Mouse (Mus musculus) heart, embryonic 14.5 days (tissue): ENCODE measurements at regions not wholly inside any gene's neighbourhood (a gene's known extent, or its start where the extent isn't known, plus 50 kb on each side); places are given as distances from the start of the nearest gene placed in this dataset. TPM values are rescaled to one million over a fixed set of nuclear protein-coding genes. Genes with fewer than 3 reads are reported as not detected.

Experiments
- ATAC-seq: fragments of 200-750 bp; cut with Nextera tagmentation; 2 replicates; pipeline ENCODE4 v1.8.0; 2017; ENCODE audit warnings: low read depth, moderate TSS enrichment; ENCODE audit not compliant: insufficient number of reproducible peaks, insufficient read depth, low FRiP score
- H3K27ac ChIP-seq, 2 experiments: fragments of 200-500 bp in 1 of 2; fragments of 300-500 bp in 1 of 2; sonication (generic) in 1 of 2; replicated peaks in 1 of 2; 2 replicates each; pipeline ENCODE4 v1.5.1; 2012 to 2014; ENCODE audit warnings: low read depth in 2 of 2, low read length in 2 of 2, control low read depth in 1 of 2, mild to moderate bottlenecking in 1 of 2, mixed read lengths in 1 of 2; ENCODE audit not compliant: control insufficient read depth in 1 of 2, insufficient read depth in 1 of 2
- H3K27me3 ChIP-seq: fragments of 300-500 bp; sonication (generic); 2 replicates; pipeline ENCODE4 v1.6.1; 2014; ENCODE audit warnings: mild to moderate bottlenecking, low read length, control low read depth; ENCODE audit not compliant: control insufficient read depth, insufficient read depth
- H3K36me3 ChIP-seq: fragments of 300-500 bp; sonication (generic); 2 replicates; pipeline ENCODE4 v1.6.1; 2014; ENCODE audit warnings: mild to moderate bottlenecking, control low read depth, low read length, mixed read lengths; ENCODE audit not compliant: control insufficient read depth, insufficient read depth
- H3K4me1 ChIP-seq, 2 experiments: fragments of 200-500 bp in 1 of 2; fragments of 300-500 bp in 1 of 2; sonication (generic) in 1 of 2; 2 replicates each; pipeline ENCODE4 v1.6.1; 2012 to 2014; ENCODE audit warnings: low read length in 2 of 2, control low read depth in 1 of 2, mixed read lengths in 1 of 2; ENCODE audit not compliant: control insufficient read depth in 2 of 2, insufficient read depth in 2 of 2
- H3K4me2 ChIP-seq: fragments of 300-500 bp; sonication (generic); 2 replicates; pipeline ENCODE4 v1.6.1; 2014; ENCODE audit warnings: mild to moderate bottlenecking, low read length
- H3K4me3 ChIP-seq, 2 experiments: fragments of 200-500 bp in 1 of 2; fragments of 300-500 bp in 1 of 2; sonication (generic) in 1 of 2; 2 replicates each; pipeline ENCODE4 v1.5.1; 2012 to 2014; ENCODE audit warnings: low read length in 2 of 2, mild to moderate bottlenecking in 2 of 2, control low read depth in 1 of 2, low read depth in 1 of 2, moderate library complexity in 1 of 2; ENCODE audit not compliant: control insufficient read depth in 1 of 2, insufficient read depth in 1 of 2
- H3K9ac ChIP-seq: fragments of 300-500 bp; sonication (generic); 2 replicates; pipeline ENCODE4 v1.6.1; 2014; ENCODE audit warnings: mild to moderate bottlenecking, low read length
- H3K9me3 ChIP-seq: fragments of 300-500 bp; sonication (generic); 2 replicates; pipeline ENCODE4 v1.6.1; 2016; ENCODE audit warnings: low read length, control low read depth; ENCODE audit not compliant: control insufficient read depth
- WGBS: fragments of 180-500 bp; shearing (Covaris S2); extraction: QIAGEN DNeasy Blood & Tissue Kit; methylation state at CpG from one replicate; pipeline ENCODE4 v1.1.7; 2014; 5-methylcytosine and 5-hydroxymethylcytosine counted together
- microRNA-seq: library from miRNA; unstranded; fragments of <30 nt; microRNA quantifications from one replicate; pipeline ENCODE4, GENCODE M21; 2016

DNA sequence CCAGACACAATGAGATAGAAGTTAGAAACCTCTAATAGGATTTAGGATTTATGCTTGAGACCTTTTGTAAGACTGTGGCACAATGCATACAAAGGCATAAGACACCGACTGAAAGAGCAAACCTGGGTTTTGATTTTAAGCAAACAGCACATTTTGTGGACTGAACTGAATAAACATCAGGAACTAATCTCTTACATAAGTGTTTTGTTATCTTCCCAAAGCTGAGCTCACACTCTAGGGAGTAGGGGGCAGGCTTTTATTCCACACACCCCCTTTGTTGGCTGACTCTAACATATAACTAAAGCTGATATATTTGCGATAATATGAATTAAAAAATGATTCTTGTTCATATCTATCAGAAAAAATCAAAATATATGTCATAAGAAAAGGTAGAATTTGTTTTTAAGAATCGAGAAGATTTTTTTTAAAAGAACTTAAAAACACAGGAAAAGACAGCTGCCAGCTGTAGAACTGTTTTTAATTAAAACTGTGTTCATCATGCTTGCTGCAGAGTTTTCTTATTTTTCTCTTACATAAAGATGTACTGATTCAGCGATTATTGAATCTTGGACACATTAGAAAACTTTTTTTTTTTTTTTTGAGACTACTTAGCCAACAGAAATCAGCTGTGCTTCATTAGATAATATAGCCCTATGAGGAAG, 56.2 kb upstream of the Dcn start:
- H3K9me3 ChIP-seq: no peaks in the 10 kb centered on the region
- no peaks in the 10 kb centered on the region for H3K36me3 ChIP-seq
- no peak overlapping the region for H3K4me2 ChIP-seq
- H3K9ac ChIP-seq: no peak overlapping the region
- no peaks in the 10 kb centered on the region for H3K4me1 ChIP-seq
- H3K27me3 ChIP-seq: no peaks in the 10 kb centered on the region
- H3K4me3 ChIP-seq: no peak overlapping the region
- 56% methylated on average over 4 of the region's 4 CpGs for WGBS
- H3K27ac ChIP-seq: no peak overlapping the region
- ATAC-seq: no peak

Small RNA genes lying in the stretch of these regions (microRNA-seq; reads per million reads assigned to microRNA genes)
- not detected for gene Gm24587
- not detected for gene Mir3966
